Mouse (Mus musculus) R1 (cell line): ENCODE results near the gene Pgm2.
A peak's percentile ranks its signal among the peaks of the same experiment; 100 is the strongest.

Experiments used
- DNase-seq: peaks from one replicate; pipeline ENCODE4 v3.0.0-alpha.2; 2018; ENCODE audit warnings: low read depth, low spot score

Gene Pgm2

GRCm38 (mm10) chr5:64075506-64075905 lies 17.2 kb upstream of the Pgm2 start:
- DNase-seq = peak; percentile 36

GRCm38 (mm10) chr5:64077353-64077752 lies 15.4 kb upstream of the Pgm2 start:
- DNase-seq = no peak

GRCm38 (mm10) chr5:64078740-64079461 lies 13.8 kb upstream of the Pgm2 start:
- no peak for DNase-seq

GRCm38 (mm10) chr5:64079462-64079817 lies 13.3 kb upstream of the Pgm2 start:
- DNase-seq = no peak

GRCm38 (mm10) chr5:64083447-64084359 lies 9.0 kb upstream of the Pgm2 start:
- DNase-seq = no peak

- DNase-seq = no peak
Observed at GRCm38 (mm10) chr5:64085405-64085804, 7.3 kb upstream of the Pgm2 start.

- no peak for DNase-seq
Observed at GRCm38 (mm10) chr5:64088740-64089139, 4.0 kb upstream of the Pgm2 start.

- DNase-seq = peak; percentile 27
Observed at GRCm38 (mm10) chr5:64093349-64093871, 660 bp downstream of the Pgm2 start.

- peak; percentile 68 for DNase-seq
Observed at GRCm38 (mm10) chr5:64095342-64095993, 2.7 kb downstream of the Pgm2 start.

- no peak for DNase-seq
Observed at GRCm38 (mm10) chr5:64101993-64102716, 9.4 kb downstream of the Pgm2 start.

GRCm38 (mm10) chr5:64102717-64103075 lies 9.9 kb downstream of the Pgm2 start:
- DNase-seq = peak; percentile 62

GRCm38 (mm10) chr5:64107596-64108289 lies 15.0 kb downstream of the Pgm2 start:
- peak; percentile 79 for DNase-seq

- DNase-seq = peak; percentile 50
Observed at GRCm38 (mm10) chr5:64109217-64109616, 16.5 kb downstream of the Pgm2 start.

- DNase-seq = no peak
Observed at GRCm38 (mm10) chr5:64112360-64112759, 19.6 kb downstream of the Pgm2 start.

GRCm38 (mm10) chr5:64114210-64114609 lies 21.5 kb downstream of the Pgm2 start:
- no peak for DNase-seq

GRCm38 (mm10) chr5:64117191-64117590 lies 24.4 kb downstream of the Pgm2 start:
- peak; percentile 80 for DNase-seq

- no peak for DNase-seq
Observed at GRCm38 (mm10) chr5:64125783-64126182, 33.0 kb downstream of the Pgm2 start.

- DNase-seq = no peak
Observed at GRCm38 (mm10) chr5:64131550-64131949, 38.8 kb downstream of the Pgm2 start.

GRCm38 (mm10) chr5:64133901-64134300 lies 41.2 kb downstream of the Pgm2 start:
- DNase-seq = no peak

- peak; percentile 59 for DNase-seq
Observed at GRCm38 (mm10) chr5:64136325-64136724, 43.6 kb downstream of the Pgm2 start.

GRCm38 (mm10) chr5:64140202-64140601 lies 47.5 kb downstream of the Pgm2 start:
- DNase-seq = no peak
